Mouse (Mus musculus) cerebellum, adult 11 months (tissue): ENCODE results near the gene 2210407C18Rik.

Experiments
- DNase-seq: peaks from one replicate; pipeline ENCODE4 v3.0.0; 2022

The 2210407C18Rik gene

DNA sequence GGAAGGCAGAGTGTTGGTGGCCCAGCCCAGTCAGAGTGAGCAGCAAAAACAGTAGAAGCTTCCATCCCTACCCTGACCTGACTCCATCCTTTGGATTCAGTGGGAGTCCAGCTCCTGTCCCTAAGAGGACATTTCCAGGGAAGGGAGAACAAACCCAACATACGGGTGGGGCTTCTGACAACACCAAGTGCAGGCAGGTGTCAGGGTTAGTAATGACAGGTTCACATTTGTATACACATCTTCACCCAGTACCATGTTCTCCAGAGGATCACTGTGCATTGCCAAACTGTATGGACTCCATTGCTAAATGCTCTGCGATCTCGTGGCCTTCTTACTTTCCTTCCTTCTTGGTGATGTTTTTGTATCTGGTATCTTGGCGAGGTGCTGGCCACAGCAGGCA is at the start of gene 2210407C18Rik:
TSS of gene 2210407C18Rik (minus strand) at position 101 of the 400 bp plus-strand sequence.
- no peak for DNase-seq

DNA sequence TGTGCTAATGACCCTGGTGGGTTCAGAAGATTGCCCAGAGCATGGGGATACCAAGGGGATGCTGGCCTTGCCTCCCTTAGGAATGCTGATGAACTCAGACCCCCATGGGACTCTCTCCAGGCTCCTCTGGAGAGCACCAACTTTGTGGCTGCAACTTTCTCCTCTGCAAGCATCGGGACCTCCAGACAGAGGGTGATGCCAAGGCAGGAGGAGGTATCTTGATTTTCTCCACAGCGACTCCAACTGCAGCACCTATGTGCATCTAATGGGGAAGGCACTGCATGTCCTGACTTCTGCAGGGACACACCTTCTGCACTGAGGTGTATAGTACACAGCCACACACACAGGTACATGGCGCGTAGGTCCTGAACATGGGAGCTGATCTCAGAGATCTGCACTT is 42.7 kb upstream of the 2210407C18Rik start, which contains the start of gene Olfr322:
TSS of gene Olfr322 (plus strand) at position 187 of the 400 bp plus-strand sequence.
- no peak for DNase-seq

DNA sequence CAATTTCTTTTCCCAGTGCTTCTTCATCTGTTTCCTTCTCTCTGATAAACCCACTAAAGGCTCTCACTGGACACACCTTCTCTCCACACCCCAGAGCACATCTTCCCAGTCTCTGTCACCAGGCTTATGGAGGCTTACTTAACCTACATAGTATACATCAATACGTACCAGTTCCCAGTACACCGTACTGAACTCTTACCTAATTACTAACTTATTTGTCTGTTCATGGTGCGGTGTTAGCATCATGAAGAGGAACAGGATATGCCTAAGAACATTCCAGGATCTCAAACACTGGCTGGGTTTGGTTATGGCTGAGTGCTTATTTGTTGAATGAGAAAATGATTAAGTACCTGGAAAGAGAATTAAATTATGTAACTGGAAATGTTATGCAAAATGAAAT is 39.3 kb upstream of the 2210407C18Rik start:
- DNase-seq: no peak

DNA sequence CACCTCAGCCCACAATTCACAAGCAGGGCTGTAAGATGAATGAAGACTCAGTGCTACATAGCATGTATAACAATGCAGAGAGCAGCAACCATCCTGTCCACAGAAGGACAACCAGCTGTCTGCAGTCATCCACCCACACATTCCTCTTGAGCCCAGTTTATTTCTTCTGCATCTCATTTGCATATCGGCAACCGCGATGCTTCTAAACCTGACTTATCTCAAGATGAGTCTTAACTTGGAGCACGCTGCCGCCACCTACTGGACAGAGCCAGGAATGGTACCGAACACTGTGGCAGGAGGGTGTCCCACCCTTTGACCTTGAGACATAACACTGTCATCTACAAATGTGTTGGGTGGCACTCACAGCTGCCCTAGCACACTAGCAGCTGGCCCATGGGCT is 27.5 kb upstream of the 2210407C18Rik start:
- no peak for DNase-seq

DNA sequence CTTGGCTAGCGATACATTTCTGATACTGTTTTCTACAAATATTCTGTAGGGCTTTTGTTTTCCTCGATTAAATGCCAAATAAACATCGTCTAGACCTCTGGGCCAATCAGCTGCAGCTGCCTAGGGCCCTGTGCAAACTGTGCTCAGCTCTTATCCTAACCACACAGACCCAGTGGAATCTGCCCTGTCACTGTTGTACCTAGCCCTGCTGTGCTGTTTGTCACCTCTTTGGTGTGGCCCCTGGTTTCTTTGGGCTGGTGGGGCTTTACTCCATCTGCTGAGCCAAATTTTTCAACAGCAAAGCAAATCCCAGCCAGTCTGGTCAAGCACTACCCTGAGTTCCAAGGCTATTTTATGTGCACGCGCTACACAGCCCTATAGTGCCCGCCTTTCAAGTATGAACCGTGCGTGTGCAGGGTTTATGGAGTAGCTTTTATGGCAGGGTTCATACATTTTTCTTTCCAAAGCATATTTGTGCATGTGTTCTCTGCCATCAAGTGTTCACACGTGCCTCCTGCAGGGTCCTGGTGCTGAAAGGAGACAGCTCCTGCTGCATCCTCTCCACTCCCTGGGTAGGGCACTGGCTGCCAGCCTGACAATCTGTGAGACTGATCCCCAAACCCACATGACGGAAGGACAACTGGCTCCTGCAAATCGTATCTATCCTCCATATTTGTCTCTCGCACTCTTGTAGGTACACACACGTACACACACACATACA is 25.9 kb upstream of the 2210407C18Rik start:
- DNase-seq: no peak

DNA sequence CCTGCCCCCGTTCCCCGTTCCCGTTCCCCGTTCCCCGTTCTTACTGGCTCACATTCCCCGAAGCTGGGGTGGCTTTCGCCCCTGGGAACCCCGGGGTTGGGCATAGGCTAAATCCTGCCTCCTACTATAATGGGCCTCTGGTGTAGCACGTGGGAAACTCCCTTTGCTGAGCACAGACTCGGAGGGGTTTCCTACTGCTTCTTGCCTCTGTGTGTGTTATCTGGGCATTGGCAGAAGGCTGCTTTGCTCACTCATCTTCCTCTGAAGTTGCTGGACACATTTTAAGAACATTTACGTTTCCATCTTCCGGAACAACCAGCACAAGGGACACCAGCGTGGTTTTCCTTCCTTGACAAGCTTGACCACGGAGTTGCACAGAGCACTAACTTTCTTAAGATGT is 25.2 kb upstream of the 2210407C18Rik start:
- no peak for DNase-seq

DNA sequence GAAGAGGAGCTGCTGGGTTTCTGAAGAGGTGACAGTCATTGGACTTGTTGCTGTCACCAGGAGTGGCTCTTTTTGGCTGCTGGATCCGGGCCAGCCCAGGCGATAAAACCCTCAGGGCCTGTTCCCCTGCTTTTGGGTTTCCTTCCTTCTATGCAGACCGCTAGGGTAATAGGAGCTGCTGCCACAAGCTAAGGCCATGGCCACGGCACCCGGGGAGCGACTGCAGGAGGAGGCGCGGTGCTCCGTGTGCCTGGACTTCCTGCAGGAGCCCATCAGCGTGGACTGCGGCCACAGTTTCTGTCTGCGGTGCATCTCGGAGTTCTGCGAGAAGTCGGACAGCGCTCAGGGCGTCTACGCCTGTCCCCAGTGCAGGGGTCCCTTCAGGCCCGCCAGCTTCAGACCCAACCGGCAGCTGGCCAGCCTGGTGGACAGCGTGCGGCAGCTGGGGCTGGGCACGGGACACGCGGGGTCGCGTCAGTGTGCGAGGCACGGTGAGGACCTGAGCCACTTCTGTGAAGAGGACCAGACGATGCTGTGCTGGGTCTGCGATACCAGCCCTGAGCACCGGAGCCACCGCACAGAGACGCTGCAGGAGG is 24.5 kb upstream of the 2210407C18Rik start, which contains the start of gene Trim58:
TSS of gene Trim58 (plus strand) at position 194 of the 596 bp plus-strand sequence.
- DNase-seq: peak; percentile 1

DNA sequence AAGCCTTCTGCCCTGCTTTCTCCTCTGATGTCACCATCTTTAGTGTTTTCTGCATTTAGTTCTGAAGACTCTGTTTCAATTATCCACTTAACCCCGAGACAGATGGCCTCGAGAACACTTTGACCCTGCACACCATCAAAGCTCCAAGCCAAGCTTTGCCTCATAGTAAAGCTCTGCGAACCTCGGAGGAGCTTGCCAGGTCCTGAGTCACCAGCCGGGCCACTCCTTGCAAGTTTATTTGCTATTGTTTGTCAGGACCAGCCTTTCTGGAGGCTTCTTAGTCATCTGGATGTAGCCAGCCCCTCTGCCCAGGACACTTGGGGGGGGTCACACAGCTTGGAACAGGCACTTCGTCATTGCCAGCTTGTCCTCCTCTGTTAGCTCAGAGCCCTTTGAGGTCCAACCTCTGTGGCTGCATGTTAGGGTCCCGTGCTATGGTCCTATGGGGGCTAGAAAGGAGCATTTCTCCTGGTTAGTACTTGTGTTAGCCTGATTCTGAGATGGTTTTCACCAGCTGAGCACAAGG is 22.4 kb upstream of the 2210407C18Rik start:
- no peak for DNase-seq

DNA sequence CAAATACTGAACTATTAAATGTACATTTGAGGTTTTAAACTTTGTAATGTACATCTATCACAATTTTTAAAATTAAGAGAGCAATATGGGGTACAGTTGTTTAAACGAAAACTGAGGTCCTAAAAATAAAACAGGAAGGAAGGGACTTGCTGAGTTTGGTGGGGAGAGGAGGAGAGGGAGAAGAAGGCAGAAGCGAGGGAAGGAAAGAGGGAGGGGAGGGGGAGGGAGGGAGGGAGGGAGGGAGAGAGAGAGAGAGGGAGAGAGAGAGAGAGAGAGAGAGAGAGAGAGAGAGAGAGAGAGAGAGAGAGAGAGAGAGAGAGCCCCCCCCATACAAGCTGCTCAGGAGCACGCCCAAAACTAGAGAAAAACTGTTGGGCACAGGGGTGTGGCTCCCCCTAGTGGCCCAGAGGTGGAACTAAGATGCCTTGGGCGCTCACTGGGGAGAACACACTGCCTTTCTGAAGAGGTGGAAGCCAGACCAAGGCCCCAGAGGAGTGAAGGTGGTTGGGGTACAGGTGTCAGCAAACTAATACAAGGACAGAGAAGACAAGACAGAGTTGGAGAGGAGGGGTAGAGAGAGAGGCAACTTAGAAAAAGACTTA is 20.6 kb upstream of the 2210407C18Rik start:
- DNase-seq: peak; percentile 2

DNA sequence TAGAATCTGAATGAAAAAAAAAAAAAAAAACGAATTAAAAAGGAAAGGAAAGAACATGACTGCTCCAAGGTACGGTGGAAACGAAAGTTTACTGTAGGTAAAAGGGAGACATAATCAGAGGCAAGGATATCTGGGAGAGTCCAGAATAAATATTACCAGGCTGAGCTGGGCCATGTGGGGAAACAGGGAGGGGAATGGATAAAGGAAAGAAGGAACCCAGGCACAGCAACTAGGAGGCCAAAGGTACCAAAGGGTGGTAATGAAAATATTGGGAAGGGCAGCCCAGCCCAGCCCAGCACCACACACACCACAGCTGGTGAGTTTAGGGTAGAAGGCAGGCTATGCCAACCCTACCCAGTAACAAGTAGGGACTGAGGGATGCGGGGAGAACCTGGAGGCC is 19.0 kb upstream of the 2210407C18Rik start:
- DNase-seq: no peak

DNA sequence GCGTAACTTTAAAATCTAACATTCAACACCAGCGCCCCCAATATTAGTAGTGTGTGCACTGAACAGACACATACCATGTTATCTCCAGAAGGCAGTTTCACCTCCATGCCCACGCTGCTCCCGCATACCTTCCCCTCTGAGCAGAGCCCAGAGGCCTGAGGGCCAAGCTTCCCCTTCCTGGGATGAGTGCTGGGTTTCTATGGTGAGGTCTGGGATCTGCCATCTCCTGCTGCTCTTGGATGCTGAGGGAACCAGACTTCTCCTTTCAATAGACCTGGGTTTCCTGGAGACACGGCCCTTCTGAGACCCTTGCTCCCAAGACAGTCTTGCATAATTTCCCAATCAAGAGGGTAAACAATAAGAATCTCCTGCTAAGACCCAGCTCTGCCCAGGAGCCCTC is 14.5 kb upstream of the 2210407C18Rik start, which contains the start of gene Olfr323:
TSS of gene Olfr323 (minus strand) at position 101 of the 400 bp plus-strand sequence.
- DNase-seq: no peak

DNA sequence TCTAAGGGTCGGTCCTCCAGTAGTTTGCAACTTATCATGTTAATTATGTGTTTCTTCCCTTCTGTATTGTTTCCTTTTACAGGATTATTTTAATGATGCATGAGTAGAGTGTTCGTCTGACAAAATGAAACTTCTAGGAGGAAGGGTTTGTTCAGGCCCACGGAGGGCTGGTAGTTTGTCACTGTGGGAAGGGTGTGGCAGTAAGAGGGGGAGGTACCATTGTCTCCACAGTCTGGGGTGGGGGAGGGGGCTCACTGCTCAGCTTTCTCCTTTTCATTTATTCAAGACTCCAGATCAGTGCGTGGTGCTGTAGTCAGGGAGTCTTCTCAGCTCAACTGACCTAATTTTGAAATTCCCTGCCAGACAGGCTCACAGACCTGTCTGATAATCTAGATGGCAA is 10.3 kb upstream of the 2210407C18Rik start:
- DNase-seq: no peak

DNA sequence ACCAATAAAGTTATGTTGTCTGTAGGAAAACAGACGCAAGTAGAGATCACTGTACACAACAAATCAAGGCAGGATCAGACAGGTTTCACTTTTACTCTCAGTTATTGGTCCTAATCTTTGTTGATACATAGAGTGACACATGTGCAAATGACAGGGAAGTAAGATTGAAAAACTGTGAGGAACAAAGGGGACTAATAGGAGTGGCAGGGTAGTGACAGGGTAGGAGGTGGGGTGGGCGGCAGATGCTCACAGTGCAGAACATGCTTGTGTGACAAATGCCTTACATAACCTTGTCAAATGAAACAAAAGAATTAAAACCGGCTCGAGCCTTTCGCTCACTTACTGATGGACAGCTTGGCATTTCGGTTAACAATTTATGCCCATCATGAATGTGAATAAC is 2.9 kb upstream of the 2210407C18Rik start:
- DNase-seq: no peak

DNA sequence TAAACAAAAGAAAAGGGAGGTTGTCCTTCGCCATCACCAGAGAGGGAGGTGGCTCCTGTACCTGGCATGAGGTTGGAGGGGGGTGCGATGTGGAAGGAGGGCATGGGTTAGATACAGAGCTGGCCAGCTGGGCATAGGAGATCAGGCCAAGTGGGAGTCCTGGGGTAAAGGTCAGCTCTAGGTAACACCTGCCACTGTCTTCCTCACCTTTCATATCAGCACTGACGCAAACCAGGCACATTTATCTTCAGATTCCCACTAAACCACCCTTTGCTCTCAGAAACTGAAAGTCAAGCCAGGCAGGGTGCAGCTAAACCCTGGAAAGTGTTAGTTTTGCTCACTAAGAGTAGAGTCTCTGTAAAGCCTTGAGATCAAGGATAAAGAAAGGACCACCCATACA is 2.5 kb upstream of the 2210407C18Rik start:
- DNase-seq: no peak

DNA sequence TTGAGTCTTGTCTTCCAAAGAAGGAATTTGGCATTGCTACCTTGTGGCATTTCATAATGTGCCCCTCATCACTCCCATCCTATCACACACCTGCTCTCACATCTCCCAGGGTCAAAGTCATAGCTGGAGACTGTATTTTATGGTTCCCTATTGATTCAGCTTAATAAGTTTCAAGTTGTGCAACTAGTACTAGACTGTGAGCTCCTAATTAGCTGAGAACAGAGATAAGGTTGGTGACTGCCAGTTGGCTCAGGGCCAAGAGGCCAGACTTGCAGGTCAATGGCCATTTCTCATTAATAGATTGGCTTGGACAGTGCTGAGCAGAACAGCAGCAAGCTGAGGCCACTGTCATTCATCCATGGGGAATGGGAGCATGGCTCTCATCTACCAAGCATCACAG is 1.3 kb downstream of the 2210407C18Rik start:
- DNase-seq: no peak

DNA sequence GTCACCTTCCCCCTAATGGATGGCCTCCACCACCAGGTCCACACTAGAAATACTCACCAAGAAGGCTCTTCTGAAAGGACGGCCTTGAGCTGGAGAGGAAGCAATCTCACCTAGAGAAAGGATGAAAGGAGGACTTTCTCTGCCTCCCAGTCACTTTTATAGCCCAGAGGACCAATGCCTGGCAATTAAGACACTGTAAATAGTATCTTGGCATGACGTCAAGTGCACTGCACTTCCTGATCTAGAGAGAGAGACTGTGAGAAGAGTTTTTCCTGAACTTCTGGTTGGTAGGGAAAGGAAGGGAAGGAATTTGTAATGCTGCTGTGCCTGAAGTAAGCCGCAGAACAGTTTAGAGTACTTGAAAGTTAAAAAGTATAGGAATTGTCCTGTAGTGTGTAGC is 2.5 kb downstream of the 2210407C18Rik start:
- no peak for DNase-seq

DNA sequence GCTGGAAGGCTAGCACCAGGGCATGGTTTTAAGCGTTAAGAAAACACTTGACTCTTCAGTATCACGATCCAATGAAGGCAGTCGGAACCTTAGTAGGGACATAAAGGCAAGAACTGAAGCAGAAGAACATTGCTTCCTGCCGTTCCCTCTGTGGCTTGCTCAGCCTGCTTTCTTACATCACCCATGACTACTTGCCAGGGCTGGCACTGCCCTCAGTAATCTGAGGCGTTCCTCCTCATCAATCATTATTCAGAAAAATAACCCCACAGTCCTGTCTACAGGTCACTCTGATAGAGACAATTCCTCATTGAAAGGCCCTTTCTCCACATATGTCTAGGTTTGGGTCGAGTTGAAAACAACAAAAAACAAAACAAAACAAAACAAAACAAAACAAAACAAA is 8.8 kb downstream of the 2210407C18Rik start:
- DNase-seq: no peak

DNA sequence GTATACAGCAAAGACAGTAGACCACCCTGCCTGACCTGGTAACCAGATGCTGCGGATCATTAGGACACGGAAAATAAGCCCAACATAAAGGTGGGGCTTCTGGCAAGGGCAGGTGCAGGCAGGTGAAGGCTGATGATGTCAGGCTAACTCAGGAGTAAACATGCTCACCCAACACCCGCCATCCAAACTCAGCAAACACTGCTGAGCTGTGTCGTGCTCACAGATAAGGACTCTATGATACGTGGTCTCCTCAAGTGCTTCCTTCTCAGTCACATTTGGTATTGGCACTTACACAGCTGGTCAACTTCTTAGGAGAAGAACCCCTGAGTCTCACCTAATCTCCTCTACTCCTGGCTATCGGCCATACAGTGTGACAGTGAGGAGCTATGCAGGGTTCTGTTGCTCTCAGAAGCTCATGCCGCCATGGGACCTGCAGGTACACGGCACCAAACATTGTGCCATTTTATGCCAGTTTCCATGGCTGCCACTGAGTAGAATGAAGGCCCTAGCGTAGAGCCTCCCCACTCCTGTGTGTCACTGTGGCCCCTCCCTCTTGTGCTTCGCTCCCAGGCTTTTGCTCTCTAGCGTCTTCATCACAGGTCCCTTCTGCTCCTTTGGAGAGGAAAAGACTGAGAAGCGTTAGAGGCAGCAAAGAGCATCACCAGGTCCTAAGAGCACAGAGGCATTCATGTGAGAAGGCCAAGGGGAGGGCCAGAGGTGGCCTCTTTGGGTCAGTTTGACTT is 9.5 kb downstream of the 2210407C18Rik start:
- DNase-seq: no peak

DNA sequence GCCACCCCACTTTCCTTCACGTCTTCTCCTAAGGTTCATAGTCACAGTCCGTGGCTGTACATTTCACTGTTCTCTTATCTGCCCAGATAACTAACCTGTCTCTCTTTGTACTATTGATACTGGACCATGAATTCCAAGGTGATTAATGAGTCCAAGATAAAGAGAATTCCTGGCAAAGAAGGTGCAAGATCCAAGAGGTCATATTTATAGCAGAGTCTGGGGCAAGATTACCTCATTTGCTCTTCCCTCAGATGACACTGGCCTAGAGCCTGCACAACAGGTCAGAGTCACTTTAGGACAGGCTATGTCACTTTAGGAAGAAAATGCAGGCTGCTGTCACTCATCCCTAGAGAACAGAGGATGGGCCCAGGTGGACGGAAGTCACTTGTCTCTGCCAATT is 10.6 kb downstream of the 2210407C18Rik start:
- no peak for DNase-seq

DNA sequence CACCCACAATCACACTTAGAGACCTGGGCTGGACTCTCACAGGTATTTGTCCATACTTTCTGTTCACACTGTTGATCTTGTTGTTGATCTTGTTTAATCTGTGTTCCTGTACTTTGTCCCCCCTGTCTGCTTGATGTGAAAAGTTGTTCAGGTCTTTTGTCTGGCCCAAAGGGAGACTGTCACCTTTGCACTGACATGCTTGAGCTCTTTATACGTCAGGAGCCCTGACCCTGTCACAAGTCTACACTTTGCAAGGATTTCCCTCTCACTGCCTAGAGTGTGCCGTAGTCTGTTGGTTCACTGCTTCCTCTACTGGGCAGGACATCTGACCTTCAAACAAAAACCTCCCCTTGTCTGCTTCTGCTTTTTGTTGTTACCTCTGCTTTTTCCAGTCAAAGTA is 11.2 kb downstream of the 2210407C18Rik start:
- DNase-seq: no peak

DNA sequence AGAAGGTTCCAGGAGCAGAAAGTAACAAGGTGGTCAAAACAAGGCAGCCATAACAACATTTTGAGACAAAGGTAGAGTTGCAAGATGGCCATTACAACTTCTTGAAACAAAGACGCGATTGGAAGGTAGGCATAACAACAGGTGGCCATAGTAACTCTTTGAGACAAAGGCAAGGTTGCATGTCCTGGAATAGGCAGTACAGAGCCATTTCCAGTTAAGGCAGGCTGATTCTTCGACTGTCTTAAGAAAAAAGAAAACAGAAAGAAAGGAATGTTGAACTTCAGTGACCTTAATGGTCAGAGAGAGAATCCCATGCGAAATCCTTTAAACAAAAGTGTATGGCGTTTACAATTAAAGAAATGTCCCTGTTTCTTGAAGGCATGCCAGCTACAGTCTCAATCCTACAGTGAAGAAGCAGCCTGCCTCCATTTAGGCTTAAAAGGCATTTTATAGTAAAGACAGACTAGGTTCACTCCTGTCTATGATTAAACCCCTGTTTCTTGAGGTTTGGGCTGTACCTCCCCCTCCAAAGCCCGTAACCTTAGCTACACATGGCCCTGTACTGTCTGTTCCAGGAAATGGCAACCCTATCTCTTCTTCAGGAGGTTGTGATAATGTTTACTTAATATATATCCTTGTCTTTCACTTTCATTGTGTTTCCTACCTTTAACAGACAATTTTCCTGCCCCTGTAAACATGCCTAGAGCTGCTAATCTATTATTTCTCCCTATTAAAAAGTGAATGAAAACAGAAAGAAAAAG is 12.9 kb downstream of the 2210407C18Rik start:
- no peak for DNase-seq

DNA sequence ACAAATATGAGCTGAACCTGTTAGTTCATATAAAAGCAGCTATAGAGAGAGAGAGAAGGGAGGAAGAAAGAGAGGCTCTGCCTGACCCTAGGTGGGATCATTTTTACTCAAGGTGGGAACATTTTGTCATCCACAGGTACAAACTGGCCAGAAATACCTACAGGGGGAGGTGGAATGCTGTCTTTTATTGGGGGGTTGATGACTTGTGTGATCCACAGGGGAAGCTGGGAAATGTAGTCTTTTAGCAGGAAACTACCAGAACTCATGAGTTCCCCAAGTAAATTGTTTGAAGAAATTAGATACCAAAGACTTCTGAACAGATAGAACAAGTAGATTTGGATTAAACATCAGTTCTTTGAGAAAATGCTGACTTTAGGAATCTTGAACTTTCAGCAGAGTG is 13.8 kb downstream of the 2210407C18Rik start:
- DNase-seq: no peak
